Mouse (Mus musculus) MEL (cell line): ENCODE measurements at regions not wholly inside any gene's neighbourhood (a gene's known extent, or its start where the extent isn't known, plus 50 kb on each side); places are given as distances from the start of the nearest gene placed in this dataset.

Experiments
- BHLHE40 ChIP-seq: IDR thresholded peaks from 2 replicates; pipeline ENCODE4 v1.6.1; 2012; ENCODE audit warnings: low read depth, mild to moderate bottlenecking, inconsistent platforms, low read length, improper control_type of control experiment, borderline replicate concordance
- CHD2 ChIP-seq: IDR thresholded peaks from 2 replicates; pipeline ENCODE4 v1.6.1; 2011; ENCODE audit warnings: low read length, improper control_type of control experiment
- CTCF ChIP-seq, 3 experiments: IDR thresholded peaks in 2 of 3; conservative IDR thresholded peaks in 1 of 3; 2 replicates each; pipeline ENCODE4 v1.5.1; 2011 to 2012; ENCODE audit warnings: low read length in 3 of 3, low read depth in 2 of 3, mild to moderate bottlenecking in 2 of 3, improper control_type of control experiment in 1 of 3, inconsistent platforms in 1 of 3, mixed read lengths in 1 of 3, moderate library complexity in 1 of 3; ENCODE audit not compliant: control insufficient read depth in 1 of 3, insufficient read depth in 1 of 3, poor library complexity in 1 of 3, severe bottlenecking in 1 of 3
- ELF1 ChIP-seq: IDR thresholded peaks from 2 replicates; pipeline ENCODE4 v1.6.1; 2014; ENCODE audit warnings: low read depth, mild to moderate bottlenecking, inconsistent platforms, low read length, improper control_type of control experiment, moderate library complexity
- GATA1 ChIP-seq: IDR thresholded peaks from 2 replicates; pipeline ENCODE4 v1.6.1; 2011; ENCODE audit warnings: low read depth, low read length, improper control_type of control experiment
- HCFC1 ChIP-seq: IDR thresholded peaks from 2 replicates; pipeline ENCODE4 v1.6.1; 2012; ENCODE audit warnings: low read depth, mild to moderate bottlenecking, inconsistent platforms, low read length, improper control_type of control experiment, moderate library complexity
- MAFK ChIP-seq: IDR thresholded peaks from 2 replicates; pipeline ENCODE4 v1.6.1; 2011; ENCODE audit warnings: low read depth, mild to moderate bottlenecking, low read length, improper control_type of control experiment, borderline replicate concordance
- MEF2A ChIP-seq: IDR thresholded peaks from 2 replicates; pipeline ENCODE4 v1.6.1; 2014; ENCODE audit warnings: low read depth, mild to moderate bottlenecking, inconsistent platforms, low read length, improper control_type of control experiment; ENCODE audit not compliant: poor library complexity, insufficient replicate concordance, severe bottlenecking; ENCODE audit errors: extremely low read depth
- MXI1 ChIP-seq: IDR thresholded peaks from 2 replicates; pipeline ENCODE4 v1.6.1; 2011; ENCODE audit warnings: mild to moderate bottlenecking, low read depth, low read length, improper control_type of control experiment
- POLR2A ChIP-seq, 2 experiments: IDR thresholded peaks; 2 replicates each; pipeline ENCODE4 v1.6.1; 2011 to 2012; ENCODE audit warnings: low read length in 2 of 2, mild to moderate bottlenecking in 2 of 2, control low read depth in 1 of 2, improper control_type of control experiment in 1 of 2, low read depth in 1 of 2, moderate library complexity in 1 of 2; ENCODE audit not compliant: control insufficient read depth in 1 of 2, insufficient read depth in 1 of 2, poor library complexity in 1 of 2
- POLR2AphosphoS2 ChIP-seq: IDR thresholded peaks from 2 replicates; pipeline ENCODE4 v1.6.1; 2011; ENCODE audit warnings: low read length, improper control_type of control experiment
- POLR2AphosphoS5 ChIP-seq: IDR thresholded peaks from 2 replicates; pipeline ENCODE4 v1.6.1; 2012; ENCODE audit warnings: low read depth, borderline replicate concordance, mild to moderate bottlenecking, inconsistent platforms, low read length, moderate library complexity, mixed read lengths
- USF1 ChIP-seq: IDR thresholded peaks from 2 replicates; pipeline ENCODE4 v1.6.1; 2014; ENCODE audit warnings: low read depth, mild to moderate bottlenecking, inconsistent platforms, low read length, improper control_type of control experiment, moderate library complexity
- ZNF384 ChIP-seq: IDR thresholded peaks from 2 replicates; pipeline ENCODE4 v1.6.1; 2012; ENCODE audit warnings: low read depth, mild to moderate bottlenecking, inconsistent platforms, low read length, improper control_type of control experiment

- no peak for TF ChIP-seq POLR2AphosphoS5
- no peak for TF ChIP-seq ZNF384
- TF ChIP-seq MAFK: no peak
- no peak for TF ChIP-seq POLR2A (IDR thresholded peaks at IDR 0.05; ENCODE audit: control insufficient read depth in 1 of 2, insufficient read depth in 1 of 2, low read depth in 1 of 2, low read length in 2 of 2, poor library complexity in 1 of 2)
- TF ChIP-seq CTCF (IDR thresholded peaks at IDR 0.05 in 2 of 3, conservative IDR thresholded peaks at IDR 0.05 in 1 of 3; ENCODE audit: control insufficient read depth in 1 of 3, insufficient read depth in 1 of 3, low read depth in 2 of 3, low read length in 3 of 3, poor library complexity in 1 of 3, severe bottlenecking in 1 of 3): no peak
- no peak for TF ChIP-seq GATA1
- TF ChIP-seq USF1: no peak
- no peak for TF ChIP-seq CHD2
- TF ChIP-seq HCFC1: no peak
- TF ChIP-seq MEF2A: no peak
- no peak for TF ChIP-seq BHLHE40
- no peak for TF ChIP-seq POLR2AphosphoS2
- TF ChIP-seq ELF1: no peak
- TF ChIP-seq MXI1: no peak
These were observed 122.4 kb upstream of the Zfp703 start for GRCm38 (mm10) chr8:26854557-26855238.
